18 mouse cellular contexts compared by ENCODE assay signal in the genomic region with DNA sequence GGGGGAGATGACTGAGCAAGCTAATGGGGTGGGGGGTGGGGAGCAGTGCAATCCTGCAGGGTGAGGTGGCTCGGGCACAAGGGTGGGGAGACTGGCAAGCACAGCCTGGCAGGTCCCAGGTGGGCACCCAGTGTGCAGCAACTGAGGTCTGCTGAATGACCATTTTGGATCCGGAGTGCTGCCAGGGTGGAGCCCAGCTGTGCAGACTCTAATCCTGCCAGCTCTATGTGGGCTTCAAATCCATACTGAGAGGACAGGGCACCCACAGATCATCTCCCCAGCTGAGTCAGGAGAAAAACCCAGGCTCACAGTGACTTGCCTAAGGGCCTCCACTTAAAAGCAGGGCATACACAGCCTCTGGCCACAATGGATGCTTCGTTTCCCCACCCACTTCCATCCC. TPM values are rescaled to one million over a fixed set of nuclear protein-coding genes. Genes with fewer than 3 reads are reported as not detected.
DNase-seq lines count a peak whose midpoint lies in the region; ATAC-seq lines count a peak whose summit lies in the region.
"Had no signal": no experiment of that assay in that cellular context is flagged by ENCODE, and none has a peak within 500 bp of the region (broad histone marks: within the 10 kb centered on the region; RNA-seq: fewer than 3 reads in every experiment).

No protein-coding gene starts in this region.

- peaks cover 47% of the 10 kb centered on the region for H3K4me1 ChIP-seq in heart, embryonic 10.5 days
- H3K4me1 ChIP-seq in liver, embryonic 13.5 days (replicated peaks) = peaks cover 84% of the 10 kb centered on the region
- peaks cover 42% of the 10 kb centered on the region for H3K4me1 ChIP-seq in liver, embryonic 11.5 days (replicated peaks; ENCODE audit: control insufficient read depth, insufficient read depth, low read length)
- peaks cover 38% of the 10 kb centered on the region for H3K4me1 ChIP-seq in hindbrain, embryonic 14.5 days (replicated peaks; ENCODE audit: control insufficient read depth, insufficient read depth, low read length)
- H3K4me1 ChIP-seq in midbrain, embryonic 16.5 days (ENCODE audit: control insufficient read depth, insufficient read depth, low read length) = peaks cover 31% of the 10 kb centered on the region

- no peaks in the 10 kb centered on the region for H3K9me3 ChIP-seq in heart, embryonic 10.5 days
- H3K9me3 ChIP-seq in liver, embryonic 13.5 days (replicated peaks) = no peaks in the 10 kb centered on the region
- H3K9me3 ChIP-seq in liver, embryonic 11.5 days (ENCODE audit: control insufficient read depth, low read length) = no peaks in the 10 kb centered on the region
- no peaks in the 10 kb centered on the region for H3K9me3 ChIP-seq in hindbrain, embryonic 14.5 days (ENCODE audit: control insufficient read depth, low read length)
- no peaks in the 10 kb centered on the region for H3K9me3 ChIP-seq in midbrain, embryonic 16.5 days (replicated peaks; ENCODE audit: control insufficient read depth, low read length, poor library complexity, severe bottlenecking)
- H3K9me3 ChIP-seq: heart, embryonic 15.5 days; limb, embryonic 13.5 days had no signal

- no peak for ATAC-seq in liver, embryonic 13.5 days (ENCODE audit: low read depth)
- ATAC-seq in liver, embryonic 11.5 days (replicated peaks; ENCODE audit: low FRiP score) = no peak
- 0 out of 2 replicates have a peak, but pooled peaks have one; percentile 13 for ATAC-seq in hindbrain, embryonic 14.5 days (ENCODE audit: low FRiP score)
- 0 out of 2 replicates have a peak, but pooled peaks have one; percentile 13 for ATAC-seq in midbrain, embryonic 16.5 days

- H3K4me2 ChIP-seq in liver, embryonic 13.5 days = no peak overlapping the region
- H3K4me2 ChIP-seq in liver, embryonic 11.5 days = no peak overlapping the region
- no peak overlapping the region for H3K4me2 ChIP-seq in hindbrain, embryonic 14.5 days (replicated peaks)
- H3K4me2 ChIP-seq in midbrain, embryonic 16.5 days (ENCODE audit: low read length) = no peak overlapping the region
- H3K4me2 ChIP-seq: limb, embryonic 13.5 days had no signal

- H3K27me3 ChIP-seq in heart, embryonic 10.5 days (ENCODE audit: insufficient read depth, poor library complexity, severe bottlenecking) = peaks cover 5% of the 10 kb centered on the region; the same call in 1 of the 2 replicates
- no peaks in the 10 kb centered on the region for H3K27me3 ChIP-seq in liver, embryonic 13.5 days
- H3K27me3 ChIP-seq in liver, embryonic 11.5 days (replicated peaks; ENCODE audit: control insufficient read depth, insufficient read depth, low read length) = no peaks in the 10 kb centered on the region
- H3K27me3 ChIP-seq in hindbrain, embryonic 14.5 days (ENCODE audit: control insufficient read depth, insufficient read depth, low read length) = no peaks in the 10 kb centered on the region
- H3K27me3 ChIP-seq in midbrain, embryonic 16.5 days (ENCODE audit: control insufficient read depth, insufficient read depth, low read depth, low read length) = no peaks in the 10 kb centered on the region
- H3K27me3 ChIP-seq: heart, embryonic 15.5 days had no signal

- intact Hi-C loops in heart, postnatal 25 days (cut with DNase I) = no loop called here

- H3K9ac ChIP-seq in liver, embryonic 13.5 days = no peak overlapping the region
- no peak overlapping the region for H3K9ac ChIP-seq in liver, embryonic 11.5 days (ENCODE audit: low read depth, low read length)
- H3K9ac ChIP-seq in hindbrain, embryonic 14.5 days = no peak overlapping the region
- no peak overlapping the region for H3K9ac ChIP-seq in midbrain, embryonic 16.5 days (ENCODE audit: low read depth, low read length)

- peak overlapping the region; percentile 76 for H3K27ac ChIP-seq in heart, embryonic 10.5 days
- H3K27ac ChIP-seq in liver, embryonic 13.5 days = peak overlapping the region; percentile 32; the same call in 1 of the 2 replicates
- no peak overlapping the region for H3K27ac ChIP-seq in liver, embryonic 11.5 days (ENCODE audit: low read depth, low read length)
- H3K27ac ChIP-seq in hindbrain, embryonic 14.5 days = no peak overlapping the region
- H3K27ac ChIP-seq in midbrain, embryonic 16.5 days (ENCODE audit: low read length) = no peak overlapping the region; the same call in 1 of the 2 replicates
- H3K27ac ChIP-seq: limb, embryonic 13.5 days had no signal

- no peak for DNase-seq in heart, embryonic 10.5 days (ENCODE audit: low spot score)
- no peak for DNase-seq in heart, postnatal 25 days (ENCODE audit: low spot score)
- no peak for DNase-seq in liver, embryonic 13.5 days
- no peak for DNase-seq in liver, embryonic 11.5 days (ENCODE audit: low spot score)
- DNase-seq in hindbrain, embryonic 14.5 days (ENCODE audit: low spot score) = no peak
- no peak for DNase-seq in adrenal gland, postnatal 10 days
- DNase-seq: gastrocnemius, postnatal 36 days; layer of hippocampus, postnatal 36 days; lung, adult 18-20 months; lung, postnatal 4 days had no signal

- no peaks in the 10 kb centered on the region for H3K36me3 ChIP-seq in heart, embryonic 10.5 days
- no peaks in the 10 kb centered on the region for H3K36me3 ChIP-seq in liver, embryonic 13.5 days
- H3K36me3 ChIP-seq in liver, embryonic 11.5 days (ENCODE audit: control insufficient read depth, insufficient read depth, low read length) = no peaks in the 10 kb centered on the region
- no peaks in the 10 kb centered on the region for H3K36me3 ChIP-seq in hindbrain, embryonic 14.5 days (replicated peaks; ENCODE audit: control insufficient read depth, insufficient read depth)
- no peaks in the 10 kb centered on the region for H3K36me3 ChIP-seq in midbrain, embryonic 16.5 days (ENCODE audit: control insufficient read depth, insufficient read depth, low read length)
- H3K36me3 ChIP-seq: heart, embryonic 15.5 days; limb, embryonic 13.5 days had no signal

- no peak overlapping the region for H3K4me3 ChIP-seq in heart, embryonic 10.5 days
- H3K4me3 ChIP-seq in liver, embryonic 13.5 days (replicated peaks) = no peak overlapping the region
- H3K4me3 ChIP-seq in liver, embryonic 11.5 days (ENCODE audit: low read depth, low read length) = no peak overlapping the region
- no peak overlapping the region for H3K4me3 ChIP-seq in hindbrain, embryonic 14.5 days (replicated peaks; ENCODE audit: low read length)
- no peak overlapping the region for H3K4me3 ChIP-seq in midbrain, embryonic 16.5 days (ENCODE audit: low read depth, low read length)
- H3K4me3 ChIP-seq: heart, embryonic 15.5 days; limb, embryonic 13.5 days; myocyte had no signal

- WGBS in heart, embryonic 10.5 days = 72% methylated on average over 3 of the region's 3 CpGs
- WGBS in liver, embryonic 13.5 days (ENCODE audit: insufficient replicate concordance) = 69% methylated on average over 3 of the region's 3 CpGs
- WGBS in liver, embryonic 11.5 days = 77% methylated on average over 3 of the region's 3 CpGs
- WGBS in hindbrain, embryonic 14.5 days = 67% methylated on average over 3 of the region's 3 CpGs
- 43% methylated on average over 3 of the region's 3 CpGs for WGBS in midbrain, embryonic 16.5 days

RNA-seq across cellular contexts. Expression of gene 4930404H24Rik, which starts 15.8 kb away (rescaled TPM):
- not detected in 2 replicates for polyA plus RNA-seq in heart, embryonic 10.5 days (2016; fragmentation: Nextera tagmentation; extraction: Ambion mirVana)
- total RNA-seq in heart, postnatal 25 days (2021) = not detected
- not detected in 2 replicates for polyA plus RNA-seq in liver, embryonic 13.5 days (2015; fragmentation: Nextera tagmentation; extraction: Ambion mirVana)
- not detected in 2 replicates for polyA plus RNA-seq in liver, embryonic 11.5 days (2014; fragmentation: Nextera tagmentation; extraction: Ambion mirVana)
- not detected in 2 replicates for polyA plus RNA-seq in hindbrain, embryonic 14.5 days (2014; fragmentation: Nextera tagmentation; extraction: Ambion mirVana)
- not detected in 2 replicates for polyA plus RNA-seq in midbrain, embryonic 16.5 days (2015; fragmentation: Nextera tagmentation; extraction: Ambion mirVana)
- total RNA-seq in adrenal gland, postnatal 10 days (2021) = not detected
- total RNA-seq: gastrocnemius, postnatal 36 days; layer of hippocampus, postnatal 36 days had no signal
- polyA plus RNA-seq: CD4-positive, CD25-positive, alpha-beta regulatory T cell, adult 4 months; heart, embryonic 15.5 days; intestine, embryonic 14.5 days; kidney, postnatal 0 days; limb, embryonic 13.5 days; myocyte; stomach, embryonic 14.5 days had no signal

RNA-seq across cellular contexts. Expression of gene Nol4l, which starts 21.4 kb away (rescaled TPM):
- 20.8 and 21.4 TPM in 2 replicates for polyA plus RNA-seq in heart, embryonic 10.5 days (2016; fragmentation: Nextera tagmentation; extraction: Ambion mirVana)
- 1 to 10 TPM; 4.4 TPM for total RNA-seq in heart, postnatal 25 days (2021)
- polyA plus RNA-seq in liver, embryonic 13.5 days (2015; fragmentation: Nextera tagmentation; extraction: Ambion mirVana) = 5.3 and 5.4 TPM in 2 replicates
- 14.1 and 15.8 TPM in 2 replicates for polyA plus RNA-seq in liver, embryonic 11.5 days (2014; fragmentation: Nextera tagmentation; extraction: Ambion mirVana)
- 44.8 and 49.8 TPM in 2 replicates for polyA plus RNA-seq in hindbrain, embryonic 14.5 days (2014; fragmentation: Nextera tagmentation; extraction: Ambion mirVana)
- 39.9 and 47.5 TPM in 2 replicates for polyA plus RNA-seq in midbrain, embryonic 16.5 days (2015; fragmentation: Nextera tagmentation; extraction: Ambion mirVana)
- total RNA-seq in adrenal gland, postnatal 10 days (2021) = 10 to 100 TPM; 14.1 to 21.3 TPM

Comparison
In these comparisons a context has a peak if more than half of its experiments do, and no peak if none do; other contexts are left out.
1. H3K27ac ChIP-seq: peak in heart, embryonic 10.5 days (single experiment) and liver, embryonic 13.5 days (single experiment); none in liver, embryonic 11.5 days (single experiment), hindbrain, embryonic 14.5 days (single experiment) and midbrain, embryonic 16.5 days (single experiment).
2. ATAC-seq: peak in hindbrain, embryonic 14.5 days (single experiment) and midbrain, embryonic 16.5 days (single experiment); none in liver, embryonic 13.5 days (single experiment) and liver, embryonic 11.5 days (single experiment).